Mouse (Mus musculus) layer of hippocampus, postnatal 36 days (tissue): ENCODE results near the gene Fam107a. TPM values are rescaled to one million over a fixed set of nuclear protein-coding genes. Genes with fewer than 3 reads are reported as not detected.
"Not testable (repeated sequence)": the region's sequence is repeated elsewhere in the genome, so short reads cannot be mapped to it uniquely, and the experiment has no call there.

ENCODE experiments used
- DNase-seq, 2 experiments: peaks; one replicate each; pipeline ENCODE4 v3.0.0; 2022
- total RNA-seq, 2 experiments: library from RNA; stranded (reverse); gene quantifications; 2 replicates each; pipeline ENCODE4 v1.2.3; 2021

Gene Fam107a
- total RNA-seq, 2 experiments from 2014 or later: 250 to 311 TPM

GRCm38 (mm10) chr14:8316366-8317193 is 1.2 kb downstream of the Fam107a start:
- DNase-seq: no peak

DNA sequence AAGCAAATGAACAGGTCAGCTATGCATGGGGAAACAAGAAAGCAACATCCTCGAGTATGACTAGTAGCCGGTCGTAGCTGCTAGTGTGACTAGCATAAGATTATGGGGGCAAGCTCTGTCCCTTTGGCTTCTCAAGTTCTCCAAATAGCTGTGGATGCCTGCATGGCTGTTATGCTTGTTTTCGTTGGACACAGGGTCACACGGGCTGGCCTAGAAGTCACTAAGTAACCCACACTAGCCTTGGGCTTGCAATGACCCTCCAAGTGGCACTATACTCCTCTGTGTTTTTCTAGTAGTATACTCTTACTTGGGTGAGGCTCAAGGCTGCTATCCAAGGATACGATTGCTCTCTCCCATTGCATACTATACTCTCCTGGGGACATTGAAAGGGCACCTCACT is 2.7 kb downstream of the Fam107a start:
- no peak for DNase-seq

DNA sequence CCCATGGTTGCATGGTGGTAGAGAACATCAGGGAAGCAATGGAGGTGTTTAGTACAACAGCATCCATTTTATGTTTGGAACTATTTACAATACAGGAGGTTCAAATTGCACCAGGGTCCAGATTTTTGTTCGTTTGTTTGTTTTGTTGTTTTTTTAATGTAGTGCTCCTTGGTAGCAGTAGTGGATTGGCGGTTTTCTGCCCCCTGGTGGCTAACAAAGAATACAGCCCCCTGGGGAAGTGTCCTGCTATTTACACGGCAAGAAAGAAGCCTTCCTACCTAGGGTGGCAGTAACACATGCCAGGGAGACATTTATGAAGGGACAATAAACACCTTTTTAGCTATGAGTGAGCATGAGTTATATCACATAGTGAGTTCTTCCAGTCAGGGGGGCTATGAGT is 3.3 kb downstream of the Fam107a start:
- DNase-seq: no peak

DNA sequence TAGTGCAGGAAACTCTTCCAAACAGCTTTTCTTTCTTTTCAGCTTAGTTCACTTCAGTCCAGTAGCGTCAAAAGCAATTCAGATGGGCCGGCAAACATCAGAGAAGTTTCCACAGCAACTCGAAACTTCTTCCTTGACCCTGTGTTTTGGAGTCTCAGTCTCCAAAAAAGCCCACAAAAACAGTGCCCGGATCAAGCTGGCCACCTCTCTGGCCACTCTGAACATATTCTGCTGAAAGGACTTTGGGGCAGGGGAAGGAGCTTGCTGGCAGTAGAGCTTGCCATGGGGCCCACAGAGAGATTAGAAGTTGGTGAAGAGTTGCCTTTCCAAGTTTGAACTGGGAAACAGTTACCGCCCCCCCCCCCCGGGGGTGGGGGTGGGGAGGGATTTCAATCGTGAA is 3.9 kb downstream of the Fam107a start:
- peak in 1 of 2 experiments; percentile 49 for DNase-seq

GRCm38 (mm10) chr14:8309621-8310141 is 8.1 kb downstream of the Fam107a start:
- DNase-seq: peak; percentile 62 to 65

- DNase-seq: no peak
Observed at GRCm38 (mm10) chr14:8308650-8309049, 9.2 kb downstream of the Fam107a start.

- no peak for DNase-seq
Observed at GRCm38 (mm10) chr14:8306884-8307283, 10.9 kb downstream of the Fam107a start.

GRCm38 (mm10) chr14:8305014-8305413 is 12.8 kb downstream of the Fam107a start:
- DNase-seq: no peak

DNA sequence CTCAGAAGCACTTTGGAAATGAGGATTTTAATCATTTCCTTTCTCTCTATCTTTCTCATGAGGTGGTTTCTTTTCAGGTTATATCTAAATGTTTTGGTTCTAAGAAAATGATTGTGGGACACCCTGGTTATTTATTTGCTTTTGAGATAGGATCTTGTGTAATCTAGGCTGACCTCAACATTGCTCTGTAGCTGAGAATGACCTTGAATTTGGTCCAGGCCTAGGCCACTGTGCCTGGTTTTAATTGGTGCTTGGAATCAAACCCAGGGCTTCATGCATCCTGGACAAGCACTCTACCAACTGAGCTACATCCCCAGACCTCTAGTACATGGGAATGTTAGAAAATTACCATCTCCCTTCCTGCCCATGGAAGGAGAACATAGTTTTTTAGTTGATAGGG is 13.7 kb downstream of the Fam107a start:
- no peak for DNase-seq

GRCm38 (mm10) chr14:8302687-8303086 is 15.1 kb downstream of the Fam107a start:
- DNase-seq: no peak

DNA sequence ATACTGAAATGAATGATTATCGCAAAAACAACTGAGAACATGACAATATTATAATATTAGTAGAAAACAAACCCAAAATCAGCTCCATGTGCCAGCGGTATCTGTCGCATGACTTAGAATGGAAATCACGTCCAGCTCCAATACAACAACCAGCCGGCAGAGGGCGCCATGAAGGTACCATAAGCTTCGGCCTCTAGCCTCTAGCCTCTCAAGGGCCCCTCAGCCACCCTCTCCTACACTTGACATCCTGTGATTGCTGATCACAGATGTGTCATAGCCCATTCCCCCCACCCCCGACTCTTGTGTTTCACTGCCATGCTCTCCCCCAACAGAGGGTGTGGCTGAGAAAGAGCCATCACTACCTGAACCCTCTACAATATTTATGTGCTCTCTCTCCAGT is 17.5 kb downstream of the Fam107a start:
- DNase-seq: no peak

DNA sequence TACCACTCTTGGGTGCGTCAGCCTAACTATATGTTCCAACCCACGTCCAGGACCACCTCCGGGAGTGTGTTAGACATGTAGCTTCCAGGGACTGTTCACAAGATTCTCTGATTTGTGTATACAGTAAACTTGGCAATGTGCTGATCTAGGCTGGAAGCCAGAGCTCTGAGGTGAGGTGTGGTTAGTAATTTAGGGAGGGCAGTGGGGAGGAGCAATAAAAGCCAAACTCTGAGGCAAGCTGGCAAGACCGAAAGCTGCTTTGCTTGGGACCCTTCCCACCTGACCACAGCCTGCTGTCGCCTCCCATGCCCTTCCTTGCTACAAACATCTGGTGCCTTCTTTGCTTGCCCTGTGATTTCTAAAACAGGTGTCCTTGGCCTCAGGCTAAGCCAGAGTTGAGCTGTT is 19.9 kb downstream of the Fam107a start:
- DNase-seq: no peak

DNA sequence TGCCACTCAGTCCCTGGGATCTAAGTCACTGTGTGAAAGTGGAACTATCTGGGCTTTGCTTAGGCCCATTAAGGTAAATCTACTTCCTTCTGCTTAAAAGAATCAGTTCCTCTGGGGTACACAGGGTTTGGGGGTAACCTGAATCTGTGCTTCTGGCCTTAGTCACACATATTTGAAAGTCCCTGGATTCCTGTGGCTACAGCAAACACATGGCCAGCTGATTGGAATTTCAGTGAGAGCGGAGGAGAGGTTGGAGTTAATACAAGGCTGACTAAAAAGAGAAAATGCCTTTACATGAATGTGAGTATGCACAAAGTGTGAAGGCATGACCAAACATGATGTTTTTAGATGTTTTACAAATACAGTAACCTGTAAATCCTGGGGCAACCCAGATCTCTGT is 23.6 kb downstream of the Fam107a start:
- no peak for DNase-seq

GRCm38 (mm10) chr14:8286595-8286994 is 31.2 kb downstream of the Fam107a start:
- DNase-seq: not testable (repeated sequence)

- no peak for DNase-seq
Observed at GRCm38 (mm10) chr14:8283784-8284183, 34.0 kb downstream of the Fam107a start.

DNA sequence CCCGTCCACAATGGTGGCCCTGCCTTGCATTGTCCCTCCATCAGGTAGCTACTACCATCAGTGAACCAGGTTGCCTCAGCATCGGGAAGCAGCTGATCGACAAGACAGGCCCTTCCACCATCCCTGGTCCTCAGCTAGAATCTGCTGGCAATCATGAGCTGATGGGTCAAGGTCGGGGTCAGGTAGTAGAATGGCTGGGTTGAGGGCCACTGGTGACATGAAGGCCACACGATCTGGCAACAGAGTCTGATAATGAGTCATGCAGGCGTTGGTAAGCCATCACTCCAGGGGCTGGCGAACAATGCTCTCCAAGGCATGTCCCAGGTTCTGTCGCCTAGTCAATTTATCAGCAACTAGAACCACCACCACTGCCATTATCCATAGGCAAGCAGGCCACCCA is 46.5 kb downstream of the Fam107a start:
- not testable (repeated sequence) for DNase-seq

- no peak for DNase-seq
Observed at GRCm38 (mm10) chr14:8264378-8264777, 53.4 kb downstream of the Fam107a start.

- DNase-seq: no peak
Observed at GRCm38 (mm10) chr14:8262242-8262641, 55.6 kb downstream of the Fam107a start.

DNA sequence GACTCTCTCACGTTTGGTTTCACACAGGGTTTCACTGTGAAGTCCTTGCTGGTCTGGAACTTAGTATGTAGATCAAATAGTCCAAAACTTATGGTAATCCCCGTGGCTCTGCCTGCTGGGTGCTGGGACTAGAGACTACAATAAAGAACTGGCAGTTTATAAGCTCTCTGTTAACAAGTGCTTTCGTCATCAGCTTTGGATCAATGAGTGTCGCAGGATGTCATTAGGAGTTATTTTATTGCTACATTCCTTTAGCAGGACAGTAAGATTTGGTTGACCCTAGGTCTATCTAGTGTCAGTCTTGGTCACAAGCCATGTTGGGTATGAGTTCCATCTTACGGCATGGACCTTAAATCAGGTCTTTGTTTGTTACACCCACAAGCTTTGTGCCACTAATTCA is 57.6 kb downstream of the Fam107a start:
- DNase-seq: no peak

- DNase-seq: no peak
Observed at GRCm38 (mm10) chr14:8259166-8259565, 58.7 kb downstream of the Fam107a start, which contains the start of gene Acox2. Gene Acox2 (minus strand): TSS chr14:8259353.

GRCm38 (mm10) chr14:8258752-8259151 is 59.1 kb downstream of the Fam107a start:
- DNase-seq: no peak

DNA sequence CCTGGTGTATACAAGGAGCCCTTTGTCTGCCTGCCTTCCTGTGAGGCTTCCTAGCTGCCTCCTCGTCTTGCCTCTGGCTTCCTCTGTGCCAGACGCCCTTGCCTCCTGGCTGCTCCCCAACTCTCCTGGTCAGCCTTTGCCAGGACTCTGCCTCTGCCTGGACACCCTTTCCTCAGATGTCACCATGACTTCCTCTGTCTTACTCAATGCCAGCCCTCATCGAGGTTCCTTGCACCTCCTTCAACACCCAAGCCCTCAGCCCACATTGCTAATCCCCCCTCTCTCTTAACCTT is 59.5 kb downstream of the Fam107a start:
- no peak for DNase-seq

GRCm38 (mm10) chr14:8257521-8258334 is 60.1 kb downstream of the Fam107a start:
- DNase-seq: no peak

- no peak for DNase-seq
Observed at GRCm38 (mm10) chr14:8256881-8257280, 60.9 kb downstream of the Fam107a start.
